Mouse (Mus musculus): ENCODE data around the gene Abcd3.

GRCm38 (mm10) chr3:121852074-121852826 is 37.1 kb upstream of the Abcd3 start:
- TF ChIP-seq CTCF (IDR thresholded peaks at IDR 0.05; ENCODE audit: low read depth) (no peak), EP300 (optimal IDR thresholded peaks at IDR 0.05) (no peak)

All from stomach, postnatal 0 days (tissue).